Mouse (Mus musculus) hindbrain, embryonic 14.5 days (tissue): ENCODE data around the gene Notch2. TPM values are rescaled to one million over a fixed set of nuclear protein-coding genes. Genes with fewer than 3 reads are reported as not detected.

Source experiments
- ATAC-seq: fragments of 200-750 bp; cut with Nextera tagmentation; 2 replicates; pipeline ENCODE4 v1.8.0; 2017; ENCODE audit warnings: moderate number of reproducible peaks, mild to moderate bottlenecking, moderate TSS enrichment, moderate library complexity; ENCODE audit not compliant: low FRiP score
- DNase-seq: peaks from one replicate; pipeline ENCODE4 v3.0.0-alpha.2; 2015; ENCODE audit warnings: low spot score
- H3K27ac ChIP-seq: fragments of 300-500 bp; sonication (generic); 2 replicates; pipeline ENCODE4 v1.5.1; 2014; ENCODE audit warnings: mild to moderate bottlenecking, moderate library complexity
- H3K27me3 ChIP-seq: fragments of 300-500 bp; sonication (generic); 2 replicates; pipeline ENCODE4 v1.6.1; 2014; ENCODE audit warnings: mild to moderate bottlenecking, low read length, mixed read lengths; ENCODE audit not compliant: control insufficient read depth, insufficient read depth
- H3K36me3 ChIP-seq: fragments of 300-500 bp; sonication (generic); replicated peaks from 2 replicates; pipeline ENCODE4 v1.6.1; 2014; ENCODE audit not compliant: control insufficient read depth, insufficient read depth
- H3K4me1 ChIP-seq: fragments of 300-500 bp; sonication (generic); replicated peaks from 2 replicates; pipeline ENCODE4 v1.6.1; 2014; ENCODE audit warnings: antibody characterized with exemption, low read length, mixed read lengths; ENCODE audit not compliant: control insufficient read depth, insufficient read depth
- H3K4me2 ChIP-seq: fragments of 300-500 bp; sonication (generic); replicated peaks from 2 replicates; pipeline ENCODE4 v1.6.1; 2014; ENCODE audit warnings: mild to moderate bottlenecking, moderate library complexity
- H3K4me3 ChIP-seq: fragments of 300-500 bp; sonication (generic); replicated peaks from 2 replicates; pipeline ENCODE4 v1.5.1; 2014; ENCODE audit warnings: mild to moderate bottlenecking, low read length
- H3K9ac ChIP-seq: fragments of 300-500 bp; sonication (generic); 2 replicates; pipeline ENCODE4 v1.6.1; 2014
- H3K9me3 ChIP-seq: fragments of 300-500 bp; sonication (generic); 2 replicates; pipeline ENCODE4 v1.6.1; 2016; ENCODE audit warnings: low read length; ENCODE audit not compliant: control insufficient read depth
- WGBS: fragments of 180-500 bp; shearing (Covaris S2); extraction: QIAGEN DNeasy Blood & Tissue Kit; methylation state at CpG from one replicate; pipeline ENCODE4 v1.1.7; 2014; 5-methylcytosine and 5-hydroxymethylcytosine counted together
- polyA plus RNA-seq: library from polyadenylated mRNA; unstranded; fragments of >200 nt; fragmentation: Nextera tagmentation; extraction: Ambion mirVana; gene quantifications from 2 replicates; pipeline ENCODE4 v1.2.1, GENCODE M21; 2014

The Notch2 gene
- polyA plus RNA-seq, 1 experiment from 2014 or later, result 15.2 TPM

DNA sequence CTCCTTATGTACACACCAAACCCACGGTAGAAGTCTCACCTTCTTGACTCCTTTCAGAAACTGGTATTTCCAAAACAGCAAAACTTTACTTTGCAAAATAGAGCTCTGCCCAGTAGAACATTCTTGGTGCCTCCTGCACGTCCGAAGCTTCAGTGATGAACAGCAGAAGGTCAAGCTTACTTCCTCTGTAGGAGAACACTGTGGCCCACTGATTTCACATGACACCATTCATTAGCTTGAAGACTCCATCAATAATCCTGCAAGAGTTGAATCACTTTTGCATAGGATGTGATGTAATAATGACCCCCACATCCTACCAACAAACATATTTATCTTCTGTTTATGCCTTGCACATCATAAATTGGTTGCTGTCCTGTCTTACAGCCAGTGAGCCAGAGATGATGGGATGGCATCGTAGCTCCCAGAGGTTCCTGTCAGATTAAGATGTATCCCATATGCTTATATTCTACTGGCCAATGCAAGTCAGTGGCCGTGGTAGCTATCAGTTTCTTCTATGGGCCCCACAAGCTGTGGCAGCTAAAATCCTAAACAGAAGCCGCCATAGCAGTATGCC is 39.0 kb upstream of the Notch2 start:
- Histone ChIP-seq H3K27me3 (no peaks in the 10 kb centered on the region), H3K9ac (no peak overlapping the region), H3K36me3 (no peaks in the 10 kb centered on the region), H3K27ac (no peak overlapping the region), H3K4me2 (no peak overlapping the region), H3K4me3 (no peak overlapping the region), H3K4me1 (0 out of 2 replicates have a peak, but pooled peaks cover 3% of the 10 kb centered on the region), H3K9me3 (peaks cover 6% of the 10 kb centered on the region; the same call in 1 of the 2 replicates)
- DNase-seq (no peak), ATAC-seq (no peak)
- WGBS, result 94% methylated on average over 6 of the region's 6 CpGs

DNA sequence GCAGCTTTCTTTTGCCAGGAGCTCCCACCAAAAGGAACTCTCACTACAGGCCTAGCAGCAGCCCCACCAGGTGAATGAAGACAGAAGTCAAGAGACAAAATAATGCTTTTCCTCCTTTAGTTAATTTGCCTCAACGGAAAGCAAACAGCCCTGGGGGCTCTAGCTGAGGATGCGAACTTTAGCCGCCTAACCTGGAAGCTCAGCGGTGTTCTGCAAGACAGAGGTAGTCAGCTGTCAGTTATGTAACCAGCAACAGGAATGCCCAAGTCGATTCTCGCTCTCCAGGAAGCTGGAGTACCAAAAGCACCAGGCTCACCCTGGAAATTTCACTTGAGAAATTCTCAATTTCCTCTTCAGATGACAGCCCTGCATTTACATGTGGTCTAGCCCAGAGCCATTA is 36.6 kb upstream of the Notch2 start:
- Histone ChIP-seq H3K4me1 (no peaks in the 10 kb centered on the region), H3K4me2 (no peak overlapping the region), H3K27ac (no peak overlapping the region), H3K9ac (no peak overlapping the region), H3K9me3 (peaks cover 6% of the 10 kb centered on the region; the same call in 1 of the 2 replicates), H3K27me3 (no peaks in the 10 kb centered on the region), H3K36me3 (no peaks in the 10 kb centered on the region), H3K4me3 (no peak overlapping the region)
- DNase-seq (no peak), ATAC-seq (no peak)
- WGBS, result 72% methylated on average over 6 of the region's 6 CpGs

DNA sequence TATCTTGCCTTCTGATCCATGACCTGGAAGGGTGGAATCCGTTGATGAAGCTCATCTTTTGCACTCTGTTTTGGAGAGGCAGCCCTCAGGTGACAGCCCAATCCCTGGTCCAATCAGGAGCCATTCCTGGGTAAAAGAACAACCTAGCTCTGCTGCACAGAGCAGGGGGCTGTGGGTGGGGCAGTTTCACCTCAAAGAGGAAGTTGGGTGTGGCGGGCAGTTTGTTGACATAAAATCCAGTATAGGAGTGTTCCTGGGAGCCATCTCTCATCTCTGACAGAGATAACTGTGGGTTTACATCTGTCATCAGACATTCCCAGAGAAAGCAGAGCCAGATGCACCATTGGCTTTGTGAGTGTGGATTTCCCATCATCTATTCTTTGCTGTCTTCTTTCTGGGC is 34.6 kb upstream of the Notch2 start:
- no peak overlapping the region for H3K27ac ChIP-seq
- H3K9me3 ChIP-seq, result peaks cover 6% of the 10 kb centered on the region; the same call in 1 of the 2 replicates
- ATAC-seq (no peak), DNase-seq (no peak)
- WGBS, result 76% methylated on average over 2 of the region's 2 CpGs
- no peaks in the 10 kb centered on the region for H3K36me3 ChIP-seq
- H3K4me1 ChIP-seq, result no peaks in the 10 kb centered on the region
- no peak overlapping the region for H3K9ac ChIP-seq
- H3K4me2 ChIP-seq, result no peak overlapping the region
- no peaks in the 10 kb centered on the region for H3K27me3 ChIP-seq
- H3K4me3 ChIP-seq, result no peak overlapping the region

DNA sequence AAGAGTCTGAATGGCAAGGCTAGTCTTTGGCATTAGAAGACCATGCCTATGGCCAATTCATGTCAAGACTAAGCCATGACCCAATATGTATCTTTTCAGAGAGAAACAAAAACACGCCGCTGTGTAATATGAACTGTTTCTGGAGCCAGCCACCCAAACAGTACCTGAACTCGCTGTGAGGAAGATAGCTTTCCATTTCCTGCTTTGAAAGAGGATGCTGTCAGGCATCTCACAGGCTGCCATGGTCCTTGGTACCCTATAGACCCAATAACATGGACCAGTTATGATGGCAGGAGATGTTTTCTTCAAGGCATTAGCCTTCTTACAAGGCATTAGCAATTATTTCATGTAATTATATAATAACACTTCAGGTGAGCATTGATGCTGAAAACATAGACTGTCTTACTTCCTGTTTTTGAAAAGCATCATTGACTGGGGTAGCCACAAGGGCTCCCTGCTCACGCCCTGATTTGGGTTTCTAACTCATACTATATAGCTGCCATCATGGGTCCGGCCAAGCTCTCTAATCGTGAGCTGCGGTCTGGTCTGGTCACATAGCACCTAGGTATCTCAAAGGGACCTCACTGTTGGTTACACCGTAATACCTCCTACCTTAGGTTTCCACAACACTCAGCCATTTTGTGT is 32.5 kb upstream of the Notch2 start:
- H3K9ac ChIP-seq, result no peak overlapping the region
- H3K4me1 ChIP-seq, result no peaks in the 10 kb centered on the region
- no peaks in the 10 kb centered on the region for H3K9me3 ChIP-seq
- no peaks in the 10 kb centered on the region for H3K36me3 ChIP-seq
- H3K27me3 ChIP-seq, result no peaks in the 10 kb centered on the region
- DNase-seq (no peak), ATAC-seq (no peak)
- H3K27ac ChIP-seq, result no peak overlapping the region
- H3K4me3 ChIP-seq, result no peak overlapping the region
- no peak overlapping the region for H3K4me2 ChIP-seq
- 94% methylated on average over 8 of the region's 8 CpGs for WGBS

DNA sequence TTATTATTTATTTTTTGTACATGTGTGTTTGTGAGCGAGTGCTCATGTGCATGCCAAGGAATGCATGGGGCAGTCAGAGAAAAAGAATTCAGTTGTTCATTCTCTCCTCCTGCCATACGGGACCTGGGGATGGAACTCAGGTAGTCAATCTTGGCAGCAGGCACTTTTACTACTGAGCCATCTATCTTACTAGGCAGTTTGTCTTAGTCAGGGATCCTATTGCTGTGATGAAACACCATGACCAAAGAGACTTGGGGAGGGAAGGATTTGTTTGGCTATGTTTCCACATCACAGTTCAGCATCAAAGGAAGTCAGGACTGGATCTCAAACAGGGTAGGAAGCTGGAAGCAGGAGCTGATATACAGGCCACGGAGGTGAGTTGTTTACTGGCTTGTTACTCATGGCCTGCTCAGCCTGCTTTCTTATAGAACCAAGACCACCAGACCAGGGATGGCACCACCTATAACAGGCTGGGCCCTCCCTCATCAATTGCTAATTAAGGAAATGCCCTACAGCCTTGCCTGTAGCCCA is 31.9 kb upstream of the Notch2 start:
- Histone ChIP-seq H3K27ac (no peak overlapping the region), H3K9me3 (no peaks in the 10 kb centered on the region), H3K4me3 (no peak overlapping the region), H3K27me3 (no peaks in the 10 kb centered on the region), H3K4me1 (no peaks in the 10 kb centered on the region), H3K9ac (no peak overlapping the region), H3K36me3 (no peaks in the 10 kb centered on the region), H3K4me2 (no peak overlapping the region)
- WGBS, result 84% methylated on average over 3 of the region's 3 CpGs
- no peak for DNase-seq
- ATAC-seq, result no peak

DNA sequence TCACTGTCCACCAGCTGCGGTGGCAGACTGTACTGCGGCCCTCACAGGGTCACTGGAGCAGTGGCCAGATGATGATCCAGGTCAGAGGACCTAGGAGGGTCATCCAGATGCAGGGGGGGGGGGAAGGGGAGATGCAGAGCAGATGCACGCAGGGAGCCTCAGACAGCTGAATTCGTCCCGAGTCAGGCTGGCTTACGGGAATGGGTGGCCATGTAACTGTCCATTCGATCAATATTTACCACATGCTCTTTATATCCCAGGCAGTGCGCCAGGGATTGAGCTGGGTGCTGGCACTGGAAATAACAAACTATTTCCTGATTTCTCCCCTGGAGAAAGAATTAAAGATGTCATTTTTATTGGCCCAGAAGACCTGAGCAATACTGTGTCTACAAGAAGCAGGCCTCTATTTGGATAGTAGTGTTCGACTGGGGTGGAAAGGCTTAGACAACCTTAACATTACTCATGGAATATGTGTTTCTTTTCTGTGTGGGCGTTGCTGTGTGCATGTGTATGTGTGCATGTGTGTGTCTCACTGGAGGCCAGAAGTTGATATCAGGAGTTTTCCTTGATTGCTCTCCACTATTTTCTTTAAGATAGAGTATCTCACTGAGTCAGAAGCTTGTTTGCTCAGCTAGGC is 28.3 kb upstream of the Notch2 start:
- H3K4me2 ChIP-seq, result no peak overlapping the region
- no peaks in the 10 kb centered on the region for H3K36me3 ChIP-seq
- no peak for DNase-seq
- H3K9me3 ChIP-seq, result no peaks in the 10 kb centered on the region
- H3K9ac ChIP-seq, result no peak overlapping the region
- H3K4me1 ChIP-seq, result no peaks in the 10 kb centered on the region
- ATAC-seq, result no peak
- no peak overlapping the region for H3K27ac ChIP-seq
- no peak overlapping the region for H3K4me3 ChIP-seq
- 87% methylated on average over 10 of the region's 10 CpGs for WGBS
- H3K27me3 ChIP-seq, result no peaks in the 10 kb centered on the region

DNA sequence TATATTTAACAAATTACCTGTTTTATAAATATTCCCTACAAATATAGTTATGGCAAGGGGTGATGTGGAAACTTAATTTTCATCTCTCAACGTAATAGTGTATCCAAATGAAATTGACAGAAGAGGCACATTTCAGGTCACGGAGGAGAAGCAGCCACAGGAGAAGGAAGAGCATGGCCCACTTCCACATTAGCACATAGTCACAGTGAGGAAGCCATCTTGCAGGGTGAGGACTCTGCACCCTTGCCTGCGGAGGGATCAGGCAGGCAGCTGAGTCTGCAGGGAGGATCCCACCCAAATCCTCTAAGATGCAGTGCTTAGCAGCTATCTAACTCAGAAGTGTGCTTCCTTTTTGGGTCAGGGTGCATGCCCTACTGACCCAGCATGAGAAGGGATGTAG is 27.6 kb upstream of the Notch2 start:
- H3K4me1 ChIP-seq, result no peaks in the 10 kb centered on the region
- no peak for DNase-seq
- no peak overlapping the region for H3K27ac ChIP-seq
- no peak overlapping the region for H3K9ac ChIP-seq
- WGBS, result 85% methylated on average over 3 of the region's 3 CpGs
- H3K4me2 ChIP-seq, result no peak overlapping the region
- no peak for ATAC-seq
- no peaks in the 10 kb centered on the region for H3K27me3 ChIP-seq
- H3K36me3 ChIP-seq, result no peaks in the 10 kb centered on the region
- H3K4me3 ChIP-seq, result no peak overlapping the region
- no peaks in the 10 kb centered on the region for H3K9me3 ChIP-seq

DNA sequence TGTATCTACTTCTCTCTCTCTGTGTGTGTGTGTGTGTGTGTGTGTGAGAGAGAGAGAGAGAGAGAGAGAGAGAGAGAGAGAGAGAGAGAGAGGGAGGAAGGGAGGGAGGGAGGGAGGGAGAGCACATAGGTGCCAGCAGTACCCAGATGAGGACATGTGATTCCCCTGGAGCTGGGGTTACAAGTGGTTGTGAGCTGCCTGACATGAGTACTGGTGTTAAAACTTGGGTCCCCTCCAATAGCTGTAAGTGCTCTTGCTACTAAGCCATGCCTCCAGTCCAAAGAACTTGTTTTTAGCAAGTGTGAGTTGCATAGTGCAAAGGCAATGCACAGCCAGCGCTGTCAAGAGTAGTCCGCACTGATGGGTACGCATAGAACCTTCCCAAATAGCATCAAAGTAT is 26.2 kb upstream of the Notch2 start:
- Histone ChIP-seq H3K4me2 (no peak overlapping the region), H3K9ac (no peak overlapping the region), H3K36me3 (no peaks in the 10 kb centered on the region), H3K9me3 (no peaks in the 10 kb centered on the region), H3K27ac (no peak overlapping the region), H3K4me1 (no peaks in the 10 kb centered on the region), H3K4me3 (no peak overlapping the region), H3K27me3 (no peaks in the 10 kb centered on the region)
- DNase-seq (no peak), ATAC-seq (no peak)
- WGBS, result 92% methylated on average over 3 of the region's 3 CpGs

DNA sequence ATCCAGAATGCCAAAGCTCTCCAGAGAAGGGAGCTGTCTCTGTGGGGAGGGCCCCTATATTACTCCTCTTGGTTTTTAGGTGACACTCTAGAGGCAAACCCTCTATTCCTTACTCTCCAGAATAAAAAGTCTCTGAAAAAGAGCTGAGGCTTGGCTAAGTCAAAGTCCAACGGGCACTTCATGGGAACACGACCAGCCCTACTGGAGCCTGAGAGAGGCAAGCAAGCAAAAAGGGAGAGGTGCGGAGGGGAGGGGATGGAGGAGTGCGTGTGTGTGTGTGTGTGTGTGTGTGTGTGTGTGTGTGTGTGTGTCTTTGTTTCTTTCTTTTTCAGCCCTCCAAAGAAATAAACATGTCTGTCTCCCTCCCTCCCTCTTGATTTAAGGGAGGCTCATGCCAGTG is 24.6 kb upstream of the Notch2 start:
- 66% methylated on average over 4 of the region's 4 CpGs for WGBS
- Histone ChIP-seq H3K4me1 (no peaks in the 10 kb centered on the region), H3K9me3 (no peaks in the 10 kb centered on the region), H3K36me3 (no peaks in the 10 kb centered on the region), H3K27me3 (no peaks in the 10 kb centered on the region), H3K27ac (no peak overlapping the region), H3K4me2 (no peak overlapping the region), H3K9ac (no peak overlapping the region), H3K4me3 (no peak overlapping the region)
- no peak for DNase-seq
- ATAC-seq, result no peak
